Mouse (Mus musculus): ENCODE data around the gene Flii. TPM values are rescaled to one million over a fixed set of nuclear protein-coding genes. Genes with fewer than 3 reads are reported as not detected.

Flii gene
- 74.8 and 82.6 TPM in 2 replicates for polyA plus RNA-seq (2016; fragmentation: Nextera tagmentation; extraction: Ambion mirVana)

DNA sequence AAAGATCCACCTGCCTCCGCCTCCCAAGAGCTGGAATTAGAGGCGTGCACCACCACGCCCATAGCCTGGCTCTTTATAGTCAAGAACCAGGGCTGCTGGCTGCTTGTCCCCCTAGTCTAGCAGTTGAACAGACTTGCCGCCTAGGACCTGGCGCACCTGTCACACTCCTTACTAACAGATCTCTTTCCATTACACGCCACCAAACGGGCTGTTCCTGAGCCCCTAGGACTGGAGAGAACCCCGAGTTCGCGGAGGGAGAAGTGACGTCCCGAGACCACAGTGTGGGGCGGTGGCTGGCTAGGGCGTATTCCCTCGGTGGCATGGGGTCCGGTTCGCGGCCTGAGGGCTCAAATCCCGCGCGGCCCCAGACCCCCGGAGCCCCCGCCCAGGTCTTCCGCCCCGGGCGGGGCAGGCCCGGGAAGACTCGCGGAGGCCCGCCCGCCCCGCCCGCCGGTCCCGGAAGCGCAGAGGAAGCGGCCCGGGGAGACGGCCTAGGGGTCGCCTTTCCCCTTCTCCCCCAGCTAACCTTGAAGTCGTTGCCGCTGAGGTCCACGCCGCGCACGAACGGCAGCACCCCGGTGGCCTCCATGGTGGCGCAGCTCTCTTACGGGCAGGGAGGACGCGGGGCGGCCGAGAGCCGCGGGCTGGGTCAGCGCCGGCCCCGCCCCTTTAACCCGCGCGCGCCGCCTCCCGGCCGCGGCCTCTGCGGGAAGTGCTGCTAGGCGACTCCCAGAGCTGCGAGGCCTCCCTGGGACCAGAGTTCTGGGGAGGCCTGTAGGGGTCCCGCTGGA is at the start of gene Flii:
Gene Flii, minus strand, starts transcription at position 663 of the 791 bp plus-strand sequence.
- Histone ChIP-seq H3K27ac (replicated peaks) (peak within 1 kb of the TSS; percentile 92), H3K36me3 (peaks cover 51% of the 10 kb centered on the region), H3K4me3 (peak within 1 kb of the TSS; percentile 94), H3K9me3 (replicated peaks) (no peaks in the 10 kb centered on the region), H3K27me3 (ENCODE audit: low read depth, poor library complexity, severe bottlenecking) (no peaks in the 10 kb centered on the region), H3K4me1 (peaks cover 35% of the 10 kb centered on the region)
- peak; percentile 86 for DNase-seq (ENCODE audit: low spot score)
- under 1% methylated on average over 71 of the region's 71 CpGs for WGBS

DNA sequence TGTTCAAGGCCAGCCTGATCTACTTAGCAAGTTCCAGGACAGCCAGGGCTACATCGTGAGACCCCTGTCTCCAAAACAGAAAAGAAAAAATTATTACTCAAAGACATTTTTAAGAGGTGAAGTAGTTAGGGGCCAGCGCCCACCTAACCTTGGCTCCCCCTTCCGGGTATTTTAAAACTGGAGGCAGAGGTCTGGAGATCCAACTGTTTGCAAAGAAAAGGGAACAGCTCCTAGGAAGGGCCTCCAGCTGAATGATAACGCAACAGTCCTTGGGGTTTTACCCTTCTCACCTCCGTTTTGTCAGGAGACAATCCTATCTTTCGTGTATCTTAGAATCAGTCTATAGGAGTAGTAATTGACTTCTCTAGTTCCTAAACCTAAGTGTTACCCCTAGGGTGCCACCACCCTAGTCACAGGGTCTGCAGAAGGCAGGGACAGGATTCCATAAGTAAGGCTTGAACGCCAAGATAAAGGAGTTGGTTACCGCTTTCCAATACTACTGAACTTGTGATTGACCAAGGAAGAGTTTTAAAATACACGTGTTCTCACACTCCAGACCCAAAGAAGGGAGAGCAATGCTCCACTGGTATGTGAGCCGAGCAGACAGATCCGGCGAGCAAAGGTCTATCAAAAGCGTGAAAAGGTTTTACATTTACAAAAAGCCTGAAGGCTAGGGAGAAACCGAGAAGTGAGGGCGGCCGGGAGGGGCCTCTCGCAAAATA is 49.2 kb upstream of the Flii start:
- peaks cover 57% of the 10 kb centered on the region for H3K4me1 ChIP-seq
- 6% methylated on average over 17 of the region's 17 CpGs for WGBS

DNA sequence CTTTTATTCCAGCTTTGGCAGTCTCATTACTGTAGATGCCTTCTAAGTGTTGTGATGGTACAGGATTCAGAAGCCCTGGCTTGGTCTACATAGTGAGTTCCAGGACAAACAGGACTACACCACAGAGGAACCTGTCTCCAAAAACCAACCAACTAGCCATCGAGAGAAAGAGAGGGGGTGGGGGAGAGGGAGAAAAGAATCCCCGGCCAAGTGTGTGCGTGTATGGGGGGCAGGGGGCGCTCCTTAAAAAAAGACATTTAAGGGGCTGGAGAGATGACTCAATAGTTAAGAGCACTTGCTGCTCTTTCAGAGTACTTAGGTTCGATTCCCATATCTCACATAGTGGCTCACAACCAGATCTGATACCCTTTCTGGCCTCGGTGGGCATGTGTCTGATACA is 48.5 kb upstream of the Flii start:
- DNase-seq (ENCODE audit: low spot score), result no peak
- H3K36me3 ChIP-seq, result peaks cover 23% of the 10 kb centered on the region
- no peaks in the 10 kb centered on the region for H3K27me3 ChIP-seq (ENCODE audit: low read depth, poor library complexity, severe bottlenecking)
- 66% methylated on average over 6 of the region's 6 CpGs for WGBS
- H3K4me1 ChIP-seq, result peaks cover 50% of the 10 kb centered on the region
- H3K9me3 ChIP-seq (replicated peaks), result no peaks in the 10 kb centered on the region
- 0 out of 2 replicates have a peak overlapping the region, but pooled peaks have one; percentile 13 for H3K27ac ChIP-seq (replicated peaks)
- H3K4me3 ChIP-seq, result peak overlapping the region; percentile 68

More for the DNA sequence above, 49.2 kb upstream of the Flii start:
- peaks cover 29% of the 10 kb centered on the region for H3K36me3 ChIP-seq
- H3K9me3 ChIP-seq (replicated peaks), result no peaks in the 10 kb centered on the region
- peak overlapping the region; percentile 68 for H3K4me3 ChIP-seq
- peak overlapping the region; percentile 84 for H3K27ac ChIP-seq (replicated peaks)
- DNase-seq (ENCODE audit: low spot score), result no peak
- H3K27me3 ChIP-seq (ENCODE audit: low read depth, poor library complexity, severe bottlenecking), result no peaks in the 10 kb centered on the region

DNA sequence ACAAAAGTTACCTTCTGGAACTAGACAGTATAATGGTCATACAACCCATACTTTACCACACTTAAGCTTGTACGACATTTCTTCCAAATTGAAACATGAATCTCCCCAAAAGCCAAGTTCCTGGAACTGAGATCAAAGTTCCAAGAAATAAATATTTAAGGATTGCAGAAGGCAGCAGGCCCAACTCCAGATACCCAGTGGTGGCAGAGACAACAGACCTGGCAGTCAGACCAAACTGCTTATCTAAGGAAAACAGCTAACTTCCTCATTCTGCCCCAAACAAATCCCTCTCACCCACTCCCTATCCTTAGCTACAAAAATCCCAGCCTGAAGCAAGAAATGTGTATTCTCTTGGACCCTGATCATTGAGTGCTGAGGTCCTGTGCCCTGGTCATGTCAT is 47.8 kb upstream of the Flii start:
- Histone ChIP-seq H3K4me3 (peak overlapping the region; percentile 68), H3K9me3 (replicated peaks) (no peaks in the 10 kb centered on the region)
- 73% methylated on average over 1 of the region's 1 CpGs for WGBS

GRCm38 (mm10) chr11:60774158-60774689 is 47.2 kb upstream of the Flii start:
- Histone ChIP-seq H3K27ac (replicated peaks) (no peak overlapping the region), H3K9me3 (replicated peaks) (no peaks in the 10 kb centered on the region), H3K4me3 (no peak overlapping the region), H3K4me1 (peaks cover 36% of the 10 kb centered on the region), H3K36me3 (peaks cover 10% of the 10 kb centered on the region), H3K27me3 (ENCODE audit: low read depth, poor library complexity, severe bottlenecking) (no peaks in the 10 kb centered on the region)
- WGBS, result 95% methylated on average over 3 of the region's 3 CpGs
- DNase-seq (ENCODE audit: low spot score), result no peak

More for the DNA sequence above, 47.8 kb upstream of the Flii start:
- Histone ChIP-seq H3K27me3 (ENCODE audit: low read depth, poor library complexity, severe bottlenecking) (no peaks in the 10 kb centered on the region), H3K36me3 (peaks cover 16% of the 10 kb centered on the region), H3K4me1 (peaks cover 43% of the 10 kb centered on the region), H3K27ac (replicated peaks) (no peak overlapping the region)
- DNase-seq (ENCODE audit: low spot score), result no peak

DNA sequence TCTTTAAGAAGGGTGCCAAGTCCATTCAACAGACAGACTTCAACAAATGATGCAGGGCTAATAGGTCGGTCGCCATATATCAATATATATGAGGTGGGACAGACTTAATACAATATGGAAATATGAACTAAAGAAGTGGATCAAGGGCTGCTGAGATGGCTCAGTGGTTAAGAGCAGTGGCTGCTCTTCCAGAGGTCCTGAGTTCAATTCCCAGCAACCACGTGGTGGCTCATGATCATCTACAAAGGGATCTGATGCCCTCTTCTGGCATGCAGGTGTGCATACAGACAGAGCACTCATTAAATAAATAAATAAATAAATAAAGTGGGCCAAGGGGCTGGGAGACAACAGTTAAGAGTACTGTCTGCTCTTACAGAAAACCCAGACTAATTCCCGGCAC is 45.1 kb upstream of the Flii start:
- Histone ChIP-seq H3K36me3 (no peaks in the 10 kb centered on the region), H3K4me1 (peaks cover 21% of the 10 kb centered on the region), H3K27ac (replicated peaks) (no peak overlapping the region), H3K9me3 (replicated peaks) (no peaks in the 10 kb centered on the region), H3K27me3 (ENCODE audit: low read depth, poor library complexity, severe bottlenecking) (no peaks in the 10 kb centered on the region), H3K4me3 (no peak overlapping the region)
- 82% methylated on average over 4 of the region's 4 CpGs for WGBS
- DNase-seq (ENCODE audit: low spot score), result no peak

- H3K9me3 ChIP-seq (replicated peaks), result no peaks in the 10 kb centered on the region
- peaks cover 8% of the 10 kb centered on the region; the same call in 1 of the 2 replicates for H3K36me3 ChIP-seq
- DNase-seq (ENCODE audit: low spot score), result no peak
- peaks cover 13% of the 10 kb centered on the region for H3K4me1 ChIP-seq
- H3K27ac ChIP-seq (replicated peaks), result no peak overlapping the region
- 92% methylated on average over 3 of the region's 3 CpGs for WGBS
- no peak overlapping the region for H3K4me3 ChIP-seq
- H3K27me3 ChIP-seq (ENCODE audit: low read depth, poor library complexity, severe bottlenecking), result no peaks in the 10 kb centered on the region
These were observed 43.7 kb upstream of the Flii start for GRCm38 (mm10) chr11:60770776-60771175.

DNA sequence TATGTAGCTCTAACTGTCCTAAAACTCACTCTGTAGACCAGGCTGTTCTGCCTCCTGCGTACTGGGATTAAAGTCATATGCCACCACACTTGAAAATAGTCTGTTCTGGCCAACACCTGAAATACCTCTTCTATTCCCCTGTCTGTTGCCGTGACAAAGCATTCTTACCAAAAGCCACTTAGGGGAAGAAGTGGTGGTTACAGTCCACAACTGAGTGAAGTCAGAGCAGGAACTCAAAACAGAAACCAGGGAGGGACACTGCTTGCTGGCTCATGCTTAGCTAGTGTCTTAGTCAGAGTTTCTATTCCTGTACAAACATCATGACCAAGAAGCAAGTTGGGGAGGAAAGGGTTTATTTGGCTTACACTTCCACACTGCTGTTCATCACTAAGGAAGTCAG is 42.3 kb upstream of the Flii start:
- no peak overlapping the region for H3K27ac ChIP-seq (replicated peaks)
- H3K27me3 ChIP-seq (ENCODE audit: low read depth, poor library complexity, severe bottlenecking), result no peaks in the 10 kb centered on the region
- H3K9me3 ChIP-seq (replicated peaks), result no peaks in the 10 kb centered on the region
- 91% methylated on average over 2 of the region's 2 CpGs for WGBS
- no peaks in the 10 kb centered on the region for H3K4me1 ChIP-seq
- DNase-seq (ENCODE audit: low spot score), result no peak
- H3K36me3 ChIP-seq, result peaks cover 17% of the 10 kb centered on the region
- H3K4me3 ChIP-seq, result no peak overlapping the region

DNA sequence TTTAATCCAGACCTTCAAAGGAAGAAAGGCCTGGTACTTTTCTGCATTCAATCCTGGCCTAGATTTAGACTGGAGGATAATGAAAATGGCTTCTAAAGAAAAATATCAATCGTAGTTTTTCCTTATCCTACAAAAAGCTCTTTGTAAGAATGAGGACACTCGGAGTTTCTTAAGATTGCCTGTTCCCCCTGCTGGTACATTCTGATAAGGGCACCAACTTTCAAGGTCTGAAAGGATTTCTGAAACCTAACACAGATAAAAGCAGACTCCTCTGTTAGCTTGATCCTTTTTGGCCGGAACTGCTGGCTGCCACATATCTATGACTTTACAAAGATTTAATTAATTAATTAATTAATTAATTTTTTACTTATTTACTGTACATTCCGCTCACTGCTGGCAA is 39.9 kb upstream of the Flii start:
- 87% methylated on average over 4 of the region's 4 CpGs for WGBS
- no peak overlapping the region for H3K4me3 ChIP-seq
- no peaks in the 10 kb centered on the region for H3K4me1 ChIP-seq
- no peaks in the 10 kb centered on the region for H3K9me3 ChIP-seq (replicated peaks)
- no peak overlapping the region for H3K27ac ChIP-seq (replicated peaks)
- H3K27me3 ChIP-seq (ENCODE audit: low read depth, poor library complexity, severe bottlenecking), result no peaks in the 10 kb centered on the region
- no peak for DNase-seq (ENCODE audit: low spot score)
- peaks cover 37% of the 10 kb centered on the region for H3K36me3 ChIP-seq

- no peak for DNase-seq (ENCODE audit: low spot score)
- no peak overlapping the region for H3K27ac ChIP-seq (replicated peaks)
- H3K4me1 ChIP-seq, result no peaks in the 10 kb centered on the region
- peaks cover 86% of the 10 kb centered on the region for H3K36me3 ChIP-seq
- 91% methylated on average over 3 of the region's 3 CpGs for WGBS
- H3K9me3 ChIP-seq (replicated peaks), result no peaks in the 10 kb centered on the region
- H3K27me3 ChIP-seq (ENCODE audit: low read depth, poor library complexity, severe bottlenecking), result no peaks in the 10 kb centered on the region
- H3K4me3 ChIP-seq, result no peak overlapping the region
These were observed 34.6 kb upstream of the Flii start for GRCm38 (mm10) chr11:60761681-60762080.

DNA sequence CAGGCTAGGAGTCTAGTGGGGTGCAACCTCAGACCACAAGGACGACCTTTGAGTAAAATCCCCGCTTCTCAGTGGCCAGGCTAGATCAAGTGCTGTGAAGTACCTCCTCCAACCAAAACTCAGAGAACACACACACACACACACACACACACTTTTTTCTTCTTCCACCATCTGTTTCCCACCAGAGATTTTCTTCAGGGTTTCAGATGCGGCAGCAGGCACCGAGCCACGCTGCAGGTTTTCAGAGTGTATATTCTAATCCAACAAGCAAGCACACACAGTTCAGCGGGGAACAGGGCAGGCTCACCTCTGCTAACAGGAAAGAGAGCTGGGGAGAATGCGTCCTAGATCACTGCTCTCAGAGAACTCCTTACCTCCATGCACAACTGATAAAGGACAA is 28.5 kb upstream of the Flii start:
- H3K4me3 ChIP-seq, result no peak overlapping the region
- no peaks in the 10 kb centered on the region for H3K27me3 ChIP-seq (ENCODE audit: low read depth, poor library complexity, severe bottlenecking)
- H3K4me1 ChIP-seq, result no peaks in the 10 kb centered on the region
- DNase-seq (ENCODE audit: low spot score), result no peak
- no peaks in the 10 kb centered on the region for H3K9me3 ChIP-seq (replicated peaks)
- WGBS, result 91% methylated on average over 7 of the region's 7 CpGs
- peaks cover 97% of the 10 kb centered on the region for H3K36me3 ChIP-seq
- H3K27ac ChIP-seq (replicated peaks), result no peak overlapping the region

GRCm38 (mm10) chr11:60740321-60740720 is 13.3 kb upstream of the Flii start:
- no peak overlapping the region for H3K4me3 ChIP-seq
- peaks cover 85% of the 10 kb centered on the region for H3K36me3 ChIP-seq
- H3K9me3 ChIP-seq (replicated peaks), result no peaks in the 10 kb centered on the region
- DNase-seq (ENCODE audit: low spot score), result no peak
- no peaks in the 10 kb centered on the region for H3K27me3 ChIP-seq (ENCODE audit: low read depth, poor library complexity, severe bottlenecking)
- no peaks in the 10 kb centered on the region for H3K4me1 ChIP-seq
- H3K27ac ChIP-seq (replicated peaks), result no peak overlapping the region
- WGBS, result 87% methylated on average over 3 of the region's 3 CpGs

DNA sequence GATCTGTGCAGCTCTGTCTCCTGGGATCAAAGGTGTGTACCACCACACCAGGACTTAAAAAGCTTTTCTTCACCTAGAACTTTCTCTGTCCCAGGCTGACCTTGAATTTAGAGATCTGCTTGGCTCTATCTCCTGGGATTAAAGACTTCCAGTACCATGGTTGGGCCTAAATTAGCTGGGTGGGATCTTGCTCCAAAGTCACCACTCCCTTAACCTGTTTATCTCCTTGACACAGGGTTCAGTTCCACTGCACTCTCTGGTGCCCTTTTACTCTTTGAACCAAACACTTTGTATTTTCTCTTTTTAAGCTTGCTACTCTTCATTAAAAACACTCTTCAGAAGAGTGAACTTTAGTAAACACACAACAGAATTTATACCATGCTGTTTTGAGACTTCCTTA is 10.4 kb upstream of the Flii start:
- H3K4me1 ChIP-seq, result no peaks in the 10 kb centered on the region
- no peak for DNase-seq (ENCODE audit: low spot score)
- H3K4me3 ChIP-seq, result no peak overlapping the region
- H3K36me3 ChIP-seq, result peaks cover 73% of the 10 kb centered on the region
- no peak overlapping the region for H3K27ac ChIP-seq (replicated peaks)
- H3K9me3 ChIP-seq (replicated peaks), result no peaks in the 10 kb centered on the region
- no peaks in the 10 kb centered on the region for H3K27me3 ChIP-seq (ENCODE audit: low read depth, poor library complexity, severe bottlenecking)

Measured in midbrain, embryonic 10.5 days (tissue).